Mouse (Mus musculus) midbrain, embryonic 10.5 days (tissue): ENCODE measurements around the gene Olfr1252. TPM values are rescaled to one million over a fixed set of nuclear protein-coding genes. Genes with fewer than 3 reads are reported as not detected.

Experiments used
- DNase-seq: peaks from one replicate; pipeline ENCODE4 v3.0.0-alpha.2; 2017; ENCODE audit warnings: low spot score
- H3K27ac ChIP-seq: fragments of 300-500 bp; sonication (generic); replicated peaks from 2 replicates; pipeline ENCODE4 v1.5.1; 2016; ENCODE audit warnings: mild to moderate bottlenecking
- H3K27me3 ChIP-seq: fragments of 300-500 bp; sonication (generic); 2 replicates; pipeline ENCODE4 v1.6.1; 2016; ENCODE audit warnings: low read depth, mild to moderate bottlenecking; ENCODE audit not compliant: poor library complexity, severe bottlenecking
- H3K36me3 ChIP-seq: fragments of 300-500 bp; sonication (generic); 2 replicates; pipeline ENCODE4 v1.6.1; 2016; ENCODE audit warnings: mild to moderate bottlenecking, moderate library complexity
- H3K4me1 ChIP-seq: fragments of 300-500 bp; sonication (generic); 2 replicates; pipeline ENCODE4 v1.6.1; 2016
- H3K4me3 ChIP-seq: fragments of 300-500 bp; sonication (generic); 2 replicates; pipeline ENCODE4 v1.5.1; 2016; ENCODE audit warnings: mild to moderate bottlenecking, moderate library complexity
- H3K9me3 ChIP-seq: fragments of 300-500 bp; sonication (generic); replicated peaks from 2 replicates; pipeline ENCODE4 v1.6.1; 2016; ENCODE audit warnings: mild to moderate bottlenecking
- WGBS: fragments of 180-500 bp; shearing (Covaris S2); methylation state at CpG from one replicate; pipeline ENCODE4 v1.1.7; 2016; 5-methylcytosine and 5-hydroxymethylcytosine counted together
- polyA plus RNA-seq: library from polyadenylated mRNA; unstranded; fragments of >200 nt; fragmentation: Nextera tagmentation; extraction: Ambion mirVana; gene quantifications from 2 replicates; pipeline ENCODE4 v1.2.1, GENCODE M21; 2016

Gene Olfr1252
- polyA plus RNA-seq, result not detected in 2 replicates

- H3K9me3 ChIP-seq, result no peaks in the 10 kb centered on the region
- no peak within 1 kb of the TSS for H3K4me3 ChIP-seq
- no peaks in the 10 kb centered on the region for H3K4me1 ChIP-seq
- H3K27ac ChIP-seq, result no peak within 1 kb of the TSS
- H3K36me3 ChIP-seq, result no peaks in the 10 kb centered on the region
- no peaks in the 10 kb centered on the region for H3K27me3 ChIP-seq
- WGBS, result 67% methylated on average over 1 of the region's 1 CpGs
- no peak for DNase-seq
Observed at GRCm38 (mm10) chr2:89724912-89725311, at the start of gene Olfr1252. Gene Olfr1252, minus strand, starts transcription at chr2:89725012.

- DNase-seq, result no peak
- WGBS, result 96% methylated on average over 1 of the region's 1 CpGs
- Histone ChIP-seq H3K27me3 (no peaks in the 10 kb centered on the region), H3K9me3 (no peaks in the 10 kb centered on the region), H3K36me3 (no peaks in the 10 kb centered on the region), H3K27ac (no peak within 1 kb of the TSS), H3K4me3 (no peak within 1 kb of the TSS), H3K4me1 (no peaks in the 10 kb centered on the region)
Observed at GRCm38 (mm10) chr2:89756990-89757389, 32.2 kb upstream of the Olfr1252 start, which contains the start of gene Olfr1253. Gene Olfr1253, minus strand, starts transcription at chr2:89757090.

GRCm38 (mm10) chr2:89691980-89692379 is 32.8 kb downstream of the Olfr1252 start:
- Histone ChIP-seq H3K4me3 (no peak overlapping the region), H3K36me3 (no peaks in the 10 kb centered on the region), H3K27ac (no peak overlapping the region), H3K27me3 (no peaks in the 10 kb centered on the region), H3K4me1 (no peaks in the 10 kb centered on the region), H3K9me3 (no peaks in the 10 kb centered on the region)
- WGBS, result 86% methylated on average over 6 of the region's 6 CpGs
- no peak for DNase-seq

GRCm38 (mm10) chr2:89671836-89672235 is 53.0 kb downstream of the Olfr1252 start, which contains the start of gene Olfr1251:
Gene Olfr1251, minus strand, starts transcription at chr2:89671936.
- no peaks in the 10 kb centered on the region for H3K27me3 ChIP-seq
- no peak for DNase-seq

More at GRCm38 (mm10) chr2:89671836-89672235, 53.0 kb downstream of the Olfr1252 start, which contains the start of gene Olfr1251:
- no peaks in the 10 kb centered on the region for H3K4me1 ChIP-seq
- no peaks in the 10 kb centered on the region for H3K9me3 ChIP-seq
- H3K27ac ChIP-seq, result no peak within 1 kb of the TSS
- H3K4me3 ChIP-seq, result no peak within 1 kb of the TSS
- no peaks in the 10 kb centered on the region for H3K36me3 ChIP-seq

Other genes with a start within 250 kb of the Olfr1252 start
- gene Olfr1241, start 237.9 kb downstream of the Olfr1252 start, polyA plus RNA-seq, result not detected in 2 replicates
- not detected in 2 replicates for gene Olfr1242, start 226.7 kb downstream of the Olfr1252 start, polyA plus RNA-seq
- gene Olfr1243, start 193.5 kb downstream of the Olfr1252 start, polyA plus RNA-seq, result not detected in 2 replicates
- gene Olfr1245, start 146.6 kb downstream of the Olfr1252 start, polyA plus RNA-seq, result not detected in 2 replicates
- gene Olfr1246, start 131.9 kb downstream of the Olfr1252 start, polyA plus RNA-seq, result not detected in 2 replicates
- not detected in 2 replicates for gene Olfr1247, start 110.9 kb downstream of the Olfr1252 start, polyA plus RNA-seq
- not detected in 2 replicates for gene Olfr1248, start 106.8 kb downstream of the Olfr1252 start, polyA plus RNA-seq
- gene Olfr1249, start 90.0 kb downstream of the Olfr1252 start, polyA plus RNA-seq, result not detected in 2 replicates
- gene Olfr1250, start 63.5 kb downstream of the Olfr1252 start, polyA plus RNA-seq, result not detected in 2 replicates
- gene Olfr1251, start 53.1 kb downstream of the Olfr1252 start, polyA plus RNA-seq, result not detected in 2 replicates
- gene Olfr1253, start 32.1 kb upstream of the Olfr1252 start, polyA plus RNA-seq, result not detected in 2 replicates
- not detected in 2 replicates for gene Olfr1254, start 68.6 kb upstream of the Olfr1252 start, polyA plus RNA-seq
- not detected in 2 replicates for gene Olfr1255, start 87.0 kb upstream of the Olfr1252 start, polyA plus RNA-seq
- gene Olfr1256, start 116.5 kb upstream of the Olfr1252 start, polyA plus RNA-seq, result not detected in 2 replicates
- gene Olfr48, start 123.2 kb upstream of the Olfr1252 start, polyA plus RNA-seq, result not detected in 2 replicates
- gene Olfr1257, start 153.4 kb upstream of the Olfr1252 start, polyA plus RNA-seq, result not detected in 2 replicates
- gene Olfr1258, start 202.3 kb upstream of the Olfr1252 start, polyA plus RNA-seq, result not detected in 2 replicates
- not detected in 2 replicates for gene Olfr1259, start 223.7 kb upstream of the Olfr1252 start, polyA plus RNA-seq
- gene Olfr1260, start 249.3 kb upstream of the Olfr1252 start, polyA plus RNA-seq, result not detected in 2 replicates